Mouse (Mus musculus) brain, embryonic 14.5 days (tissue): ENCODE measurements at regions not wholly inside any gene's neighbourhood (a gene's known extent, or its start where the extent isn't known, plus 50 kb on each side); places are given as distances from the start of the nearest gene placed in this dataset.

Experiments
- CTCF ChIP-seq: fragments of 200-500 bp; IDR thresholded peaks from 2 replicates; pipeline ENCODE4 v1.5.1; 2012; ENCODE audit warnings: inconsistent platforms, mild to moderate bottlenecking, moderate library complexity, borderline replicate concordance; ENCODE audit not compliant: insufficient read depth, insufficient read length; ENCODE audit errors: extremely low read depth
- POLR2A ChIP-seq: fragments of 200-500 bp; IDR thresholded peaks from 2 replicates; pipeline ENCODE4 v1.6.1; 2012; ENCODE audit warnings: mild to moderate bottlenecking, inconsistent platforms, borderline replicate concordance; ENCODE audit not compliant: poor library complexity, insufficient read depth, insufficient read length, severe bottlenecking; ENCODE audit errors: extremely low read depth

DNA sequence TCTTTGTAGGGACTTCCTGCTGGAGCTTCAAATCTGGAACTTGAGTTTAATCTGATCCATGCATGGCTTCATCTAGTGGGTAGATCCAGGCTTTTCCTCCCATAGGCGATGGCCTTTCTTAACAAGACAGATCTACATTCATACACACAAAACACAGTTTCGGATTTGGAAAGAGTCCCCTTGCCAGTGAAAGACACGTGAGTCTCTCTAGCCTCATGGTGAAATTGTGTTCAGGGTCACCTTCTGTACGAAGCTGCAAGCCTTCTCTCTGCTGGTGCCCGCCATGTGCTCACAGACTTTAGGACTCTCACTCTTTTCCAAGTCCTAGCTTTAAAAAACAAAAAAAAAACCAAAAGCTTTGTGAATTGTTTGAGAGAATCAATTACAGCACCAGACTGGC lies 51.4 kb upstream of the Dlx2 start:
- TF ChIP-seq CTCF (no peak), POLR2A (no peak)
